Mouse (Mus musculus): Measurements from ENCODE around the gene Tpm3.

GRCm38 (mm10) chr3:90133331-90133730 lies 60.9 kb downstream of the Tpm3 start:
- TF ChIP-seq TAL1 (IDR thresholded peaks at IDR 0.05; ENCODE audit: low read length) (no peak), GATA1 (IDR thresholded peaks at IDR 0.05; ENCODE audit: low read length) (no peak)
